Mouse (Mus musculus): ENCODE measurements around the gene Zfp385a. TPM values are rescaled to one million over a fixed set of nuclear protein-coding genes. Genes with fewer than 3 reads are reported as not detected.
A peak's percentile ranks its signal among the peaks of the same experiment; 100 is the strongest.

The Zfp385a gene
- polyA plus RNA-seq, 1 experiment from 2014 or later: 8.2 TPM

- no peak overlapping the region for H3K4me2 ChIP-seq
- WGBS: 76% methylated on average over 1 of the region's 1 CpGs
- H3K9ac ChIP-seq: no peak overlapping the region
- H3K4me3 ChIP-seq (replicated peaks): no peak overlapping the region
- H3K36me3 ChIP-seq: no peaks in the 10 kb centered on the region
- ATAC-seq (ENCODE audit: insufficient read depth, low FRiP score, low read depth): no peak
- peak overlapping the region; percentile 26; the same call in 1 of the 2 replicates for H3K27ac ChIP-seq
- no peaks in the 10 kb centered on the region for H3K27me3 ChIP-seq (replicated peaks)
- peaks cover 17% of the 10 kb centered on the region for H3K4me1 ChIP-seq
- H3K9me3 ChIP-seq: no peaks in the 10 kb centered on the region
Measured at GRCm38 (mm10) chr15:103371741-103372140, 31.8 kb upstream of the Zfp385a start.

- no peak for ATAC-seq (ENCODE audit: insufficient read depth, low FRiP score, low read depth)
Measured at GRCm38 (mm10) chr15:103371208-103371607, 31.3 kb upstream of the Zfp385a start.

GRCm38 (mm10) chr15:103370462-103370861 is 30.6 kb upstream of the Zfp385a start:
- ATAC-seq (ENCODE audit: insufficient read depth, low FRiP score, low read depth): no peak
- Histone ChIP-seq H3K27ac (no peak overlapping the region), H3K36me3 (no peaks in the 10 kb centered on the region), H3K9me3 (no peaks in the 10 kb centered on the region), H3K4me1 (peaks cover 12% of the 10 kb centered on the region), H3K27me3 (replicated peaks) (no peaks in the 10 kb centered on the region), H3K4me2 (no peak overlapping the region), H3K4me3 (replicated peaks) (no peak overlapping the region), H3K9ac (no peak overlapping the region)
- 27% methylated on average over 4 of the region's 4 CpGs for WGBS

More at GRCm38 (mm10) chr15:103371208-103371607, 31.3 kb upstream of the Zfp385a start:
- H3K4me3 ChIP-seq (replicated peaks): no peak overlapping the region
- H3K4me2 ChIP-seq: no peak overlapping the region
- no peaks in the 10 kb centered on the region for H3K9me3 ChIP-seq
- no peak overlapping the region for H3K9ac ChIP-seq
- H3K36me3 ChIP-seq: no peaks in the 10 kb centered on the region
- H3K4me1 ChIP-seq: peaks cover 12% of the 10 kb centered on the region
- no peaks in the 10 kb centered on the region for H3K27me3 ChIP-seq (replicated peaks)
- WGBS: 19% methylated on average over 2 of the region's 2 CpGs
- peak overlapping the region; percentile 26; the same call in 1 of the 2 replicates for H3K27ac ChIP-seq

- H3K9me3 ChIP-seq: no peaks in the 10 kb centered on the region
- no peak overlapping the region for H3K4me3 ChIP-seq (replicated peaks)
- no peaks in the 10 kb centered on the region for H3K36me3 ChIP-seq
- WGBS: 67% methylated on average over 1 of the region's 1 CpGs
- H3K4me1 ChIP-seq: peaks cover 24% of the 10 kb centered on the region
- H3K9ac ChIP-seq: no peak overlapping the region; the same call in 1 of the 2 replicates
- no peak overlapping the region for H3K4me2 ChIP-seq
- no peaks in the 10 kb centered on the region for H3K27me3 ChIP-seq (replicated peaks)
- no peak for ATAC-seq (ENCODE audit: insufficient read depth, low FRiP score, low read depth)
- no peak overlapping the region for H3K27ac ChIP-seq
Measured at GRCm38 (mm10) chr15:103369123-103369522, 29.2 kb upstream of the Zfp385a start.

GRCm38 (mm10) chr15:103368179-103368940 is 28.5 kb upstream of the Zfp385a start:
- no peak overlapping the region for H3K4me3 ChIP-seq (replicated peaks)
- no peak overlapping the region for H3K4me2 ChIP-seq
- no peak for ATAC-seq (ENCODE audit: insufficient read depth, low FRiP score, low read depth)
- WGBS: 69% methylated on average over 4 of the region's 4 CpGs
- no peaks in the 10 kb centered on the region for H3K27me3 ChIP-seq (replicated peaks)
- H3K27ac ChIP-seq: 0 out of 2 replicates have a peak overlapping the region, but pooled peaks have one; percentile 93
- no peaks in the 10 kb centered on the region for H3K36me3 ChIP-seq
- no peaks in the 10 kb centered on the region for H3K9me3 ChIP-seq
- H3K4me1 ChIP-seq: peaks cover 28% of the 10 kb centered on the region
- no peak overlapping the region for H3K9ac ChIP-seq

- Histone ChIP-seq H3K9me3 (no peaks in the 10 kb centered on the region), H3K4me2 (peak within 1 kb of the TSS; percentile 89), H3K4me1 (peaks cover 28% of the 10 kb centered on the region), H3K27ac (peak within 1 kb of the TSS; percentile 93), H3K4me3 (replicated peaks) (peak within 1 kb of the TSS; percentile 89), H3K9ac (peak within 1 kb of the TSS; percentile 88), H3K27me3 (replicated peaks) (no peaks in the 10 kb centered on the region), H3K36me3 (no peaks in the 10 kb centered on the region)
- ATAC-seq (ENCODE audit: insufficient read depth, low FRiP score, low read depth): peak; percentile 69
- WGBS: 1% methylated on average over 50 of the region's 51 CpGs
Measured at GRCm38 (mm10) chr15:103366376-103367149, 26.7 kb upstream of the Zfp385a start, which contains the start of gene Itga5. Gene Itga5, minus strand, starts transcription at chr15:103366763.

GRCm38 (mm10) chr15:103365471-103366375 is 25.8 kb upstream of the Zfp385a start:
- no peaks in the 10 kb centered on the region for H3K27me3 ChIP-seq (replicated peaks)
- peak overlapping the region; percentile 89 for H3K4me3 ChIP-seq (replicated peaks)
- H3K36me3 ChIP-seq: no peaks in the 10 kb centered on the region
- H3K9me3 ChIP-seq: no peaks in the 10 kb centered on the region
- WGBS: under 1% methylated on average over 50 of the region's 51 CpGs
- peaks cover 28% of the 10 kb centered on the region for H3K4me1 ChIP-seq
- H3K4me2 ChIP-seq: peak overlapping the region; percentile 89
- H3K9ac ChIP-seq: peak overlapping the region; percentile 88
- peak overlapping the region; percentile 93 for H3K27ac ChIP-seq
- ATAC-seq (ENCODE audit: insufficient read depth, low FRiP score, low read depth): peak; percentile 37; the same call in 1 of the 2 replicates

GRCm38 (mm10) chr15:103364761-103365160 is 24.9 kb upstream of the Zfp385a start:
- Histone ChIP-seq H3K36me3 (no peaks in the 10 kb centered on the region), H3K4me1 (peaks cover 32% of the 10 kb centered on the region), H3K27ac (peak overlapping the region; percentile 93; the same call in 1 of the 2 replicates), H3K27me3 (replicated peaks) (no peaks in the 10 kb centered on the region), H3K9ac (peak overlapping the region; percentile 88; the same call in 1 of the 2 replicates), H3K4me2 (peak overlapping the region; percentile 89), H3K9me3 (no peaks in the 10 kb centered on the region), H3K4me3 (replicated peaks) (peak overlapping the region; percentile 89)
- no peak for ATAC-seq (ENCODE audit: insufficient read depth, low FRiP score, low read depth)
- WGBS: 32% methylated on average over 4 of the region's 4 CpGs

GRCm38 (mm10) chr15:103363809-103364208 is 23.9 kb upstream of the Zfp385a start:
- Histone ChIP-seq H3K36me3 (no peaks in the 10 kb centered on the region), H3K4me1 (peaks cover 32% of the 10 kb centered on the region), H3K27me3 (replicated peaks) (no peaks in the 10 kb centered on the region), H3K4me3 (replicated peaks) (no peak overlapping the region), H3K9me3 (no peaks in the 10 kb centered on the region), H3K4me2 (peak overlapping the region; percentile 89; the same call in 1 of the 2 replicates), H3K27ac (no peak overlapping the region), H3K9ac (no peak overlapping the region)
- no peak for ATAC-seq (ENCODE audit: insufficient read depth, low FRiP score, low read depth)
- 54% methylated on average over 1 of the region's 1 CpGs for WGBS

GRCm38 (mm10) chr15:103362950-103363349 is 23.1 kb upstream of the Zfp385a start:
- H3K4me1 ChIP-seq: peaks cover 32% of the 10 kb centered on the region
- no peaks in the 10 kb centered on the region for H3K27me3 ChIP-seq (replicated peaks)

GRCm38 (mm10) chr15:103362333-103362732 is 22.4 kb upstream of the Zfp385a start:
- no peaks in the 10 kb centered on the region for H3K27me3 ChIP-seq (replicated peaks)
- H3K27ac ChIP-seq: no peak overlapping the region
- peaks cover 26% of the 10 kb centered on the region for H3K4me1 ChIP-seq
- 75% methylated on average over 6 of the region's 7 CpGs for WGBS
- no peak overlapping the region for H3K9ac ChIP-seq
- no peaks in the 10 kb centered on the region for H3K9me3 ChIP-seq
- no peak overlapping the region for H3K4me2 ChIP-seq
- H3K4me3 ChIP-seq (replicated peaks): no peak overlapping the region
- no peaks in the 10 kb centered on the region for H3K36me3 ChIP-seq
- ATAC-seq (ENCODE audit: insufficient read depth, low FRiP score, low read depth): no peak

More at GRCm38 (mm10) chr15:103362950-103363349, 23.1 kb upstream of the Zfp385a start:
- WGBS: 80% methylated on average over 3 of the region's 3 CpGs
- Histone ChIP-seq H3K27ac (no peak overlapping the region), H3K36me3 (no peaks in the 10 kb centered on the region), H3K4me3 (replicated peaks) (no peak overlapping the region), H3K9ac (no peak overlapping the region), H3K4me2 (no peak overlapping the region), H3K9me3 (no peaks in the 10 kb centered on the region)
- no peak for ATAC-seq (ENCODE audit: insufficient read depth, low FRiP score, low read depth)

Measured in stomach, embryonic 15.5 days (tissue).